Mouse (Mus musculus) frontal cortex, postnatal 14 days (tissue): Measurements from ENCODE around the gene Cd5.

Experiments used
- DNase-seq, 2 experiments: peaks; one replicate each; pipeline ENCODE4 v3.0.0; 2022; ENCODE audit warnings: low spot score in 2 of 2

Cd5 gene

GRCm38 (mm10) chr19:10702125-10702524 lies 36.7 kb downstream of the Cd5 start:
- no peak for DNase-seq

- DNase-seq, result no peak
Observed at GRCm38 (mm10) chr19:10701013-10701726, 37.6 kb downstream of the Cd5 start.

GRCm38 (mm10) chr19:10699851-10700250 lies 39.0 kb downstream of the Cd5 start:
- no peak for DNase-seq

- DNase-seq, result no peak
Observed at GRCm38 (mm10) chr19:10698131-10698991, 40.4 kb downstream of the Cd5 start.

- DNase-seq, result no peak
Observed at GRCm38 (mm10) chr19:10695801-10696200, 43.0 kb downstream of the Cd5 start.

GRCm38 (mm10) chr19:10693926-10694682 lies 44.7 kb downstream of the Cd5 start:
- no peak for DNase-seq

- DNase-seq, result no peak
Observed at GRCm38 (mm10) chr19:10692361-10692760, 46.4 kb downstream of the Cd5 start.

GRCm38 (mm10) chr19:10691660-10692059 lies 47.1 kb downstream of the Cd5 start:
- no peak for DNase-seq

GRCm38 (mm10) chr19:10691121-10691520 lies 47.7 kb downstream of the Cd5 start:
- no peak for DNase-seq

GRCm38 (mm10) chr19:10690336-10690735 lies 48.5 kb downstream of the Cd5 start:
- DNase-seq, result no peak

GRCm38 (mm10) chr19:10689470-10690166 lies 49.2 kb downstream of the Cd5 start:
- no peak for DNase-seq

GRCm38 (mm10) chr19:10688537-10689352 lies 50.1 kb downstream of the Cd5 start, which contains the start of gene Vps37c:
Vps37c (plus strand) TSS chr19:10688735.
- DNase-seq, result peak; percentile 83 to 89

- DNase-seq, result no peak
Observed at GRCm38 (mm10) chr19:10685727-10686126, 53.1 kb downstream of the Cd5 start.

GRCm38 (mm10) chr19:10685081-10685480 lies 53.7 kb downstream of the Cd5 start:
- DNase-seq, result no peak

- DNase-seq, result no peak
Observed at GRCm38 (mm10) chr19:10681571-10681970, 57.2 kb downstream of the Cd5 start.

GRCm38 (mm10) chr19:10678772-10679067 lies 60.1 kb downstream of the Cd5 start:
- DNase-seq, result no peak

- DNase-seq, result peak; percentile 53 to 73
Observed at GRCm38 (mm10) chr19:10677915-10678771, 60.7 kb downstream of the Cd5 start, which contains the start of gene Pga5. Pga5 (minus strand) TSS chr19:10678071.

GRCm38 (mm10) chr19:10676656-10677055 lies 62.1 kb downstream of the Cd5 start:
- DNase-seq, result no peak

GRCm38 (mm10) chr19:10673275-10673674 lies 65.5 kb downstream of the Cd5 start:
- DNase-seq, result no peak
